Mouse (Mus musculus): ENCODE measurements around the gene Ttc7b. TPM values are rescaled to one million over a fixed set of nuclear protein-coding genes. Genes with fewer than 3 reads are reported as not detected.

Gene Ttc7b
- polyA plus RNA-seq, 1 experiment from 2014 or later, result 4.0 TPM

DNA sequence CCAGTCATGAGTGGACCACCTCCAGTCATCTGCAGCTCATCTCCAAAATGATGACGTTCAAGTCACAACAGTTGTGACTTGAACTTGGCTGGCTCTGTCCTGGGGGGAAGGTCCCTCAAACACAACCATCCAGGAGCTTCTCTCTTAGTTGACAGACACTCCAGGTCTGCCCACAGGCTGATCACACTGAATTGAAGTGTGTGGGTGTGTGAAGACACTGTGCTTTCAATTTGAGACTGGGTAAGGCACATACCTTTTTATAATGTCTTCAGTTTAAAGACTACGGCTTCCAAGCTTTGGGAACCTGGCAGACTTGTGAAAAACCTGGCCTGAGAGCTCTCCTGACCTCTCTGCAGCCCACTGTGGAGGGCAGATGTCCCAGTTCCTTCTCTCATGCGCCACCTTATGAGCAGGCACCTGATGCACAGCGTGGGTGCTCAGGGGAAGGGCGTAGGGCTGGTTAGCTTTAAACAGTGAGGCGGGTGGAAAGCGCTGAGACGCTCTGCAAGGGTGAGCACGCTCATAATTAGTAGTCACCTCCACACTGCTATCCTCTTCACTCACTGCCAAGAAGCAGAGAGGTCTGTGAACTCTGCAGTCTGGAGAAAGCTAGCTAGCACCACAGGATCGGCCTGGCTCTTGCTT is 28.5 kb downstream of the Ttc7b start:
- 95% methylated on average over 10 of the region's 10 CpGs for WGBS
- no peak for ATAC-seq
- H3K4me2 ChIP-seq (replicated peaks; ENCODE audit: low read depth), result no peak overlapping the region
- no peaks in the 10 kb centered on the region for H3K27me3 ChIP-seq (replicated peaks; ENCODE audit: control insufficient read depth, insufficient read depth, low read length)
- no peak for TF ChIP-seq CTCF (IDR thresholded peaks at IDR 0.05; ENCODE audit: low read depth)
- peaks cover 44% of the 10 kb centered on the region for H3K36me3 ChIP-seq (ENCODE audit: control insufficient read depth, insufficient read depth)
- H3K4me3 ChIP-seq (ENCODE audit: low read depth, low read length), result no peak overlapping the region
- no peaks in the 10 kb centered on the region for H3K9me3 ChIP-seq (ENCODE audit: control insufficient read depth)
- no peak overlapping the region for H3K9ac ChIP-seq (ENCODE audit: low read depth, low read length)
- no peak overlapping the region for H3K27ac ChIP-seq (ENCODE audit: low read depth, low read length)
- H3K4me1 ChIP-seq (replicated peaks; ENCODE audit: control insufficient read depth, insufficient read depth, low read length), result no peaks in the 10 kb centered on the region

DNA sequence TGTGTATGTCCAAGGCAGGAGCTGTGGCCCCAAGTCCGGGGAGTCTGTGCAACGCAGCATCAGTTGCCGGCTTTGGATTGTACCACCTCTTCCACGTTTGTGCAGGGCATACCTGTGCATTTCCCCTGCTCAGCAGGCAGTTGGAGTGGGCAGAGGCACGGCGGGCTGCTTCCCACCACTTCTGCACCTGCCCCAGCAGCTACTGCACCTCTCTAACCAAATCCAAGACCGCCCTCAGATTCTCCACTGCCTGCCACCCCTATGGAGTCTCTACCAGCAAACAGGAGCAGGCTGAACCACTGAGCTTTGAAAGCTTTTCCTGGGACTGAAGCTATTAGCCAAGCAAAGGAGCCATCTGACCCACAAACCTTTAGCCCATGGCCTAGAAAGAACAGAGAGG is 30.8 kb downstream of the Ttc7b start:
- 88% methylated on average over 7 of the region's 7 CpGs for WGBS
- Histone ChIP-seq H3K36me3 (ENCODE audit: control insufficient read depth, insufficient read depth) (peaks cover 30% of the 10 kb centered on the region), H3K27ac (ENCODE audit: low read depth, low read length) (no peak overlapping the region), H3K9me3 (ENCODE audit: control insufficient read depth) (no peaks in the 10 kb centered on the region), H3K9ac (ENCODE audit: low read depth, low read length) (no peak overlapping the region), H3K27me3 (replicated peaks; ENCODE audit: control insufficient read depth, insufficient read depth, low read length) (no peaks in the 10 kb centered on the region), H3K4me3 (ENCODE audit: low read depth, low read length) (no peak overlapping the region), H3K4me1 (replicated peaks; ENCODE audit: control insufficient read depth, insufficient read depth, low read length) (no peaks in the 10 kb centered on the region), H3K4me2 (replicated peaks; ENCODE audit: low read depth) (no peak overlapping the region)
- no peak for TF ChIP-seq CTCF (IDR thresholded peaks at IDR 0.05; ENCODE audit: low read depth)
- no peak for ATAC-seq

DNA sequence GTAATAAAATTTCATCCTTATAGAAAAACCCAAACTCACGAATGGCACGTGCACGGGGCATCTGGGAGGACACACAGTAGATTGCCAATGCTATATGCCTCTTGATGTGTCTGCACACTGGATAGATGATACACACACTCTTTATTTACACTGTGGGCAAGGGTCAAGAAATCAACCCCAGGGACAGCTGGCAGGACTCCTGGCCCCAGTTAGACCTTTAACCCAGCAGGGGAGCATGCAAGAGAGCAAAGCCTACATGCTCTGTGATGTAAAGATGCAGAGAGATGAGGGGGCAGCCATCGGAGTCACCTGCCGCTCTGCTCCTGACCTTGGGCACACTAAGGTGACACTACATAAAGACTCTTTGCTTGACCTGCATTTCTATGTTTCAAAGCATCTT is 32.3 kb downstream of the Ttc7b start:
- Histone ChIP-seq H3K36me3 (ENCODE audit: control insufficient read depth, insufficient read depth) (peaks cover 21% of the 10 kb centered on the region), H3K4me3 (ENCODE audit: low read depth, low read length) (no peak overlapping the region), H3K9me3 (ENCODE audit: control insufficient read depth) (no peaks in the 10 kb centered on the region), H3K27ac (ENCODE audit: low read depth, low read length) (no peak overlapping the region), H3K27me3 (replicated peaks; ENCODE audit: control insufficient read depth, insufficient read depth, low read length) (no peaks in the 10 kb centered on the region), H3K9ac (ENCODE audit: low read depth, low read length) (no peak overlapping the region), H3K4me1 (replicated peaks; ENCODE audit: control insufficient read depth, insufficient read depth, low read length) (no peaks in the 10 kb centered on the region), H3K4me2 (replicated peaks; ENCODE audit: low read depth) (no peak overlapping the region)
- no peak for TF ChIP-seq CTCF (IDR thresholded peaks at IDR 0.05; ENCODE audit: low read depth)
- WGBS, result 93% methylated on average over 5 of the region's 5 CpGs
- ATAC-seq, result no peak

DNA sequence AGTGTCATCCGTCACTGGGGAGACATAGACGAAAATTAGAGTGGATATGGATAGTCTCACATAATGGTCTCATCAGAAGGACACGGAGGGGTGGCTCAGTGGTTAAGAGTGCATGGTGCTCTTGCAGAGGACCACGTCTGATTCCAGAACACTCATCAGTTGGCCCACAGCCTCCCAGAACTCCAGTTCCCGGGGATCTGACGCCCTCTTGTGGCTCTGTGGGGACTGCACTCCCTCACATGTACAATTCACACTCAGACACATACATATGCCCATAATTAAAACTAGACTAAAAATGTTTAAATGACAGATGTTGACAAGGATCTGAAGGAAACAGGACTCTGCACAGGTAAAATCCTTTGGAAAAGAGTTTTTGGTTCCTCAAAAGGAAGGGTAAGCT is 34.4 kb downstream of the Ttc7b start:
- ATAC-seq, result no peak

DNA sequence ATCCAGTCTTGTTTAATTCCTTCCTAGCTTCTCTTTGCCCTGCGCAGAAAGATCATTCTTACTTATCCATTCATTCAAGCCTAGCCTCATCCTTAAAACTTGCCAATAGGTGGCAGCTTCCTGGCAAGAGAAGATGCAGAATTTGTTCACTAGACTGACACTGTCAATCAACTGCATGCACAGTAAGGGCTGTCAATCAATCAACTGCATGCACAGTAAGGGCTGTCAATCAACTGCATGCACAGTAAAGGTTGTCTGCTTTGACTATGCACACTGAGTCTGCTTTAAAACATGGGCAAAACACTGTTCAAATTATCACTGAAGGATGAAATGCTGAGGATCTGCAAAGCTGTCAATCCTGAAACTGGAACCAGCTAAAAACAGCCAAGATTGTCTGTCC is 37.6 kb downstream of the Ttc7b start:
- no peak overlapping the region for H3K4me2 ChIP-seq (replicated peaks; ENCODE audit: low read depth)
- no peak overlapping the region for H3K9ac ChIP-seq (ENCODE audit: low read depth, low read length)
- no peak for ATAC-seq
- H3K36me3 ChIP-seq (ENCODE audit: control insufficient read depth, insufficient read depth), result peaks cover 3% of the 10 kb centered on the region; the same call in 1 of the 2 replicates
- H3K4me1 ChIP-seq (replicated peaks; ENCODE audit: control insufficient read depth, insufficient read depth, low read length), result peaks cover 6% of the 10 kb centered on the region; the same call in 1 of the 2 replicates
- H3K27ac ChIP-seq (ENCODE audit: low read depth, low read length), result no peak overlapping the region
- H3K4me3 ChIP-seq (ENCODE audit: low read depth, low read length), result no peak overlapping the region
- WGBS, result 75% methylated on average over 1 of the region's 1 CpGs
- no peaks in the 10 kb centered on the region for H3K27me3 ChIP-seq (replicated peaks; ENCODE audit: control insufficient read depth, insufficient read depth, low read length)
- no peak for TF ChIP-seq CTCF (IDR thresholded peaks at IDR 0.05; ENCODE audit: low read depth)
- H3K9me3 ChIP-seq (ENCODE audit: control insufficient read depth), result no peaks in the 10 kb centered on the region

More for the DNA sequence above, 34.4 kb downstream of the Ttc7b start:
- Histone ChIP-seq H3K9ac (ENCODE audit: low read depth, low read length) (no peak overlapping the region), H3K4me3 (ENCODE audit: low read depth, low read length) (no peak overlapping the region), H3K27ac (ENCODE audit: low read depth, low read length) (no peak overlapping the region), H3K9me3 (ENCODE audit: control insufficient read depth) (no peaks in the 10 kb centered on the region), H3K36me3 (ENCODE audit: control insufficient read depth, insufficient read depth) (peaks cover 11% of the 10 kb centered on the region; the same call in 1 of the 2 replicates), H3K4me1 (replicated peaks; ENCODE audit: control insufficient read depth, insufficient read depth, low read length) (no peaks in the 10 kb centered on the region), H3K27me3 (replicated peaks; ENCODE audit: control insufficient read depth, insufficient read depth, low read length) (no peaks in the 10 kb centered on the region), H3K4me2 (replicated peaks; ENCODE audit: low read depth) (no peak overlapping the region)
- TF ChIP-seq CTCF (IDR thresholded peaks at IDR 0.05; ENCODE audit: low read depth), result peak; percentile 58
- WGBS, result 63% methylated on average over 6 of the region's 6 CpGs

DNA sequence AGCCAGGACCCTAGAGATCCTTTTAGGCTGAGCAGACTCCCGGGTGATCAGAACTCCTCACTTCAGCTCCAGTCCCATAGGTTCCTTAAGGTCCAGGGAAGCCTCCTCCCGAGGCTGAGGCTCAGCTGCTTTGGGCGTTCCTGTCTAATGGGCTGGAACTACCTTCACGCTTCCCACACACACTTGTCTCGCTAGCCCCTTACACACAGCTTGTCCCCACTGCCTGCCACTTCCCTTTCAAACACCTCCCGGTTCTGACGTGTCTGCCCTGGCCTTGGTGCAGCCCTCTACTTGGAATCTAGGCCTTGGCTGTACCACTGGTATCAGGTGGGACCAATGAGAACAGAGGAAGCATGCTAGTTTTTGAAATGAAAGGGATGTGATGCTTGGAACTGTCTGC is 38.4 kb downstream of the Ttc7b start:
- Histone ChIP-seq H3K9me3 (ENCODE audit: control insufficient read depth) (no peaks in the 10 kb centered on the region), H3K4me3 (ENCODE audit: low read depth, low read length) (no peak overlapping the region), H3K27ac (ENCODE audit: low read depth, low read length) (no peak overlapping the region), H3K36me3 (ENCODE audit: control insufficient read depth, insufficient read depth) (peaks cover 3% of the 10 kb centered on the region; the same call in 1 of the 2 replicates), H3K27me3 (replicated peaks; ENCODE audit: control insufficient read depth, insufficient read depth, low read length) (no peaks in the 10 kb centered on the region), H3K4me2 (replicated peaks; ENCODE audit: low read depth) (no peak overlapping the region), H3K9ac (ENCODE audit: low read depth, low read length) (no peak overlapping the region), H3K4me1 (replicated peaks; ENCODE audit: control insufficient read depth, insufficient read depth, low read length) (peaks cover 6% of the 10 kb centered on the region; the same call in 1 of the 2 replicates)
- TF ChIP-seq CTCF (IDR thresholded peaks at IDR 0.05; ENCODE audit: low read depth), result no peak
- 84% methylated on average over 7 of the region's 7 CpGs for WGBS
- no peak for ATAC-seq
